Mouse (Mus musculus) MEL (cell line): Measurements from ENCODE around the gene Tgm4.

Experiments used
- CHD2 ChIP-seq: IDR thresholded peaks from 2 replicates; pipeline ENCODE4 v1.6.1; 2011; ENCODE audit warnings: low read length, improper control_type of control experiment
- CTCF ChIP-seq, 3 experiments: IDR thresholded peaks in 2 of 3; conservative IDR thresholded peaks in 1 of 3; 2 replicates each; pipeline ENCODE4 v1.5.1; 2011 to 2012; ENCODE audit warnings: low read length in 3 of 3, low read depth in 2 of 3, mild to moderate bottlenecking in 2 of 3, improper control_type of control experiment in 1 of 3, inconsistent platforms in 1 of 3, mixed read lengths in 1 of 3, moderate library complexity in 1 of 3; ENCODE audit not compliant: control insufficient read depth in 1 of 3, insufficient read depth in 1 of 3, poor library complexity in 1 of 3, severe bottlenecking in 1 of 3
- EP300 ChIP-seq, 2 experiments: IDR thresholded peaks; 2 replicates each; pipeline ENCODE4 v1.6.1; 2011; ENCODE audit warnings: improper control_type of control experiment in 2 of 2, low read length in 2 of 2, low read depth in 1 of 2, mild to moderate bottlenecking in 1 of 2
- GABPA ChIP-seq: IDR thresholded peaks from 2 replicates; pipeline ENCODE4 v1.6.1; 2012; ENCODE audit warnings: low read depth, mild to moderate bottlenecking, inconsistent platforms, low read length, improper control_type of control experiment, moderate library complexity
- GATA1 ChIP-seq: IDR thresholded peaks from 2 replicates; pipeline ENCODE4 v1.6.1; 2011; ENCODE audit warnings: low read depth, low read length, improper control_type of control experiment
- JUND ChIP-seq: IDR thresholded peaks from 2 replicates; pipeline ENCODE4 v1.6.1; 2011; ENCODE audit warnings: low read depth, mild to moderate bottlenecking, improper control_type of control experiment, low read length
- NRF1 ChIP-seq: IDR thresholded peaks from 2 replicates; pipeline ENCODE4 v1.6.1; 2014; ENCODE audit warnings: low read depth, mild to moderate bottlenecking, inconsistent platforms, low read length, improper control_type of control experiment, moderate library complexity; ENCODE audit not compliant: poor library complexity, insufficient read depth, severe bottlenecking
- POLR2A ChIP-seq, 2 experiments: IDR thresholded peaks; 2 replicates each; pipeline ENCODE4 v1.6.1; 2011 to 2012; ENCODE audit warnings: low read length in 2 of 2, mild to moderate bottlenecking in 2 of 2, control low read depth in 1 of 2, improper control_type of control experiment in 1 of 2, low read depth in 1 of 2, moderate library complexity in 1 of 2; ENCODE audit not compliant: control insufficient read depth in 1 of 2, insufficient read depth in 1 of 2, poor library complexity in 1 of 2
- TAL1 ChIP-seq: IDR thresholded peaks from 2 replicates; pipeline ENCODE4 v1.6.1; 2012; ENCODE audit warnings: mild to moderate bottlenecking, inconsistent platforms, low read length, moderate library complexity, mixed read lengths
- TCF12 ChIP-seq: IDR thresholded peaks from 2 replicates; pipeline ENCODE4 v1.6.1; 2014; ENCODE audit warnings: low read depth, mild to moderate bottlenecking, inconsistent platforms, low read length, improper control_type of control experiment, moderate library complexity
- UBTF ChIP-seq: IDR thresholded peaks from 2 replicates; pipeline ENCODE4 v1.6.1; 2012; ENCODE audit warnings: low read depth, mild to moderate bottlenecking, inconsistent platforms, low read length, improper control_type of control experiment, moderate library complexity, borderline replicate concordance; ENCODE audit not compliant: insufficient read depth
- ZC3H11A ChIP-seq: IDR thresholded peaks from 2 replicates; pipeline ENCODE4 v1.6.1; 2012; ENCODE audit warnings: low read depth, mild to moderate bottlenecking, inconsistent platforms, low read length, improper control_type of control experiment
- ZMIZ1 ChIP-seq: IDR thresholded peaks from 2 replicates; pipeline ENCODE4 v1.6.1; 2012; ENCODE audit warnings: low read depth, mild to moderate bottlenecking, inconsistent platforms, low read length, improper control_type of control experiment, moderate library complexity

GRCm38 (mm10) chr9:123107186-123107585 lies 72.7 kb downstream of the Tgm4 start:
- no peak for TF ChIP-seq POLR2A (IDR thresholded peaks at IDR 0.05; ENCODE audit: control insufficient read depth in 1 of 2, insufficient read depth in 1 of 2, low read depth in 1 of 2, low read length in 2 of 2, poor library complexity in 1 of 2)
- TF ChIP-seq ZMIZ1: no peak
- TF ChIP-seq EP300 (IDR thresholded peaks at IDR 0.05; ENCODE audit: low read depth in 1 of 2, low read length in 2 of 2): no peak
- no peak for TF ChIP-seq UBTF
- no peak for TF ChIP-seq CTCF (IDR thresholded peaks at IDR 0.05 in 2 of 3, conservative IDR thresholded peaks at IDR 0.05 in 1 of 3; ENCODE audit: control insufficient read depth in 1 of 3, insufficient read depth in 1 of 3, low read depth in 2 of 3, low read length in 3 of 3, poor library complexity in 1 of 3, severe bottlenecking in 1 of 3)
- no peak for TF ChIP-seq TAL1
- TF ChIP-seq GATA1: no peak
- TF ChIP-seq NRF1: no peak
- no peak for TF ChIP-seq GABPA
- TF ChIP-seq TCF12: no peak
- TF ChIP-seq ZC3H11A: no peak
- TF ChIP-seq CHD2: no peak
- TF ChIP-seq JUND: no peak
